Mouse (Mus musculus) heart, adult 2 months (tissue): ENCODE measurements around the gene Lrrc32. TPM values are rescaled to one million over a fixed set of nuclear protein-coding genes. Genes with fewer than 3 reads are reported as not detected.
A peak's percentile ranks its signal among the peaks of the same experiment; 100 is the strongest.

Source experiments
- DNase-seq, 2 experiments: peaks; one replicate each; pipeline ENCODE4 v3.0.0; 2021
- H3K27ac ChIP-seq: fragments of 200-600 bp; 2 replicates; pipeline ENCODE4 v1.8.1; 2022
- H3K27me3 ChIP-seq: fragments of 200-500 bp; 2 replicates; pipeline ENCODE4 v1.6.1; 2012; ENCODE audit warnings: mild to moderate bottlenecking, low read length, inconsistent platforms, mixed read lengths; ENCODE audit not compliant: control insufficient read depth, insufficient read depth
- H3K36me3 ChIP-seq: fragments of 200-500 bp; 2 replicates; pipeline ENCODE4 v1.6.1; 2012; ENCODE audit warnings: low read length, inconsistent platforms; ENCODE audit not compliant: control insufficient read depth, insufficient read depth
- H3K4me1 ChIP-seq: fragments of 200-500 bp; 2 replicates; pipeline ENCODE4 v1.6.1; 2011; ENCODE audit warnings: low read length; ENCODE audit not compliant: control insufficient read depth, insufficient read depth
- H3K4me3 ChIP-seq: fragments of 200-600 bp; 2 replicates; pipeline ENCODE4 v1.8.1; 2022
- H3K79me2 ChIP-seq: fragments of 200-500 bp; replicated peaks from 2 replicates; pipeline ENCODE4 v1.6.1; 2012; ENCODE audit warnings: mild to moderate bottlenecking, inconsistent platforms, low read length, moderate library complexity, mixed read lengths; ENCODE audit not compliant: control insufficient read depth, insufficient read depth
- H3K9ac ChIP-seq: fragments of 200-500 bp; 2 replicates; pipeline ENCODE4 v1.6.1; 2012; ENCODE audit warnings: low read depth, mild to moderate bottlenecking, control low read depth, inconsistent platforms, low read length, mixed read lengths
- CTCF ChIP-seq: fragments of 200-600 bp; IDR thresholded peaks from 2 replicates; pipeline ENCODE4 v1.8.1; 2022; ENCODE audit warnings: antibody characterized with exemption, mild to moderate bottlenecking, moderate library complexity
- EP300 ChIP-seq: fragments of 200-500 bp; IDR thresholded peaks from 2 replicates; pipeline ENCODE4 v1.6.1; 2011; ENCODE audit warnings: low read depth, low read length, control low read depth; ENCODE audit not compliant: insufficient read depth
- POLR2A ChIP-seq: fragments of 200-500 bp; IDR thresholded peaks from 2 replicates; pipeline ENCODE4 v1.6.1; 2011; ENCODE audit warnings: mild to moderate bottlenecking, low read depth, low read length, control low read depth; ENCODE audit not compliant: insufficient read depth
- WGBS: fragments of 180-500 bp; shearing (Covaris S2); methylation state at CpG from one replicate; pipeline ENCODE4 v1.1.7; 2018; 5-methylcytosine and 5-hydroxymethylcytosine counted together
- intact Hi-C: fragments of 180-260 bp; cut with DNase I; formaldehyde crosslinking; loops from one replicate; pipeline ENCODE4 v1.15.1; 2025
- polyA plus RNA-seq: library from polyadenylated mRNA; depleted of rRNA; stranded (reverse); fragments of >200 nt; gene quantifications from 2 replicates; pipeline ENCODE4 v1.2.3, GENCODE M21; 2012; rRNA removed
- total RNA-seq, 2 experiments: library from RNA; stranded (reverse); gene quantifications; 2 replicates each; pipeline ENCODE4 v1.2.3; 2021

Lrrc32 gene
- total and polyA plus RNA-seq, 3 experiments, result 13.6 to 14.5 (median 13.7) TPM

GRCm38 (mm10) chr7:98551041-98551440 is 62.0 kb downstream of the Lrrc32 start:
- no peak overlapping the region for H3K4me3 ChIP-seq
- peak overlapping the region; percentile 48 for H3K27ac ChIP-seq
- H3K9ac ChIP-seq, result no peak overlapping the region

More at GRCm38 (mm10) chr7:98551041-98551440, 62.0 kb downstream of the Lrrc32 start:
- no peaks in the 10 kb centered on the region for H3K79me2 ChIP-seq
- no peaks in the 10 kb centered on the region for H3K36me3 ChIP-seq
- 31% methylated on average over 3 of the region's 3 CpGs for WGBS
- intact Hi-C loops, result no loop called here
- no peak for DNase-seq
- no peaks in the 10 kb centered on the region for H3K27me3 ChIP-seq
- peaks cover 11% of the 10 kb centered on the region for H3K4me1 ChIP-seq
- no peak for TF ChIP-seq CTCF
- TF ChIP-seq EP300, result no peak
- TF ChIP-seq POLR2A, result no peak

Other genes starting within 250 kb of the Lrrc32 start
- gene Acer3, start 168.1 kb upstream of the Lrrc32 start, total RNA-seq, result 10 to 100 TPM; 11.0 to 13.2 TPM
- 5.5 and 8.7 TPM in 2 replicates for gene Acer3, start 168.1 kb upstream of the Lrrc32 start, polyA plus RNA-seq
- 1 to 10 TPM; 2.2 to 2.5 TPM for gene Tsku, start 128.0 kb upstream of the Lrrc32 start, total RNA-seq
- gene Tsku, start 128.0 kb upstream of the Lrrc32 start, polyA plus RNA-seq, result 4.9 and 5.9 TPM in 2 replicates
- under 1 TPM in 1 of 2 experiments, not detected in 1; 0.21 TPM for gene Gucy2d, start 48.9 kb upstream of the Lrrc32 start, total RNA-seq
- gene Gucy2d, start 48.9 kb upstream of the Lrrc32 start, polyA plus RNA-seq, result 0.20 TPM in 1 of 2 replicates, not detected in the other
- gene Emsy, start 167.5 kb downstream of the Lrrc32 start, total RNA-seq, result 10 to 100 TPM; 24.0 to 25.6 TPM
- gene Emsy, start 167.5 kb downstream of the Lrrc32 start, polyA plus RNA-seq, result 19.6 and 27.7 TPM in 2 replicates
- gene Thap12, start 213.8 kb downstream of the Lrrc32 start, total RNA-seq, result 10 to 100 TPM; 71.5 to 80.7 TPM
- 18.0 and 41.5 TPM in 2 replicates for gene Thap12, start 213.8 kb downstream of the Lrrc32 start, polyA plus RNA-seq